Mouse (Mus musculus): ENCODE results near the gene Ndufa3. TPM values are rescaled to one million over a fixed set of nuclear protein-coding genes. Genes with fewer than 3 reads are reported as not detected.
"Not testable (repeated sequence)": the region's sequence is repeated elsewhere in the genome, so short reads cannot be mapped to it uniquely, and the experiment has no call there.

Gene Ndufa3
- total RNA-seq (2014; rRNA removed) (235 and 572 TPM in 2 replicates), polyA plus RNA-seq (2015; fragmentation: Nextera tagmentation; extraction: Ambion mirVana) (664 and 717 TPM in 2 replicates)

DNA sequence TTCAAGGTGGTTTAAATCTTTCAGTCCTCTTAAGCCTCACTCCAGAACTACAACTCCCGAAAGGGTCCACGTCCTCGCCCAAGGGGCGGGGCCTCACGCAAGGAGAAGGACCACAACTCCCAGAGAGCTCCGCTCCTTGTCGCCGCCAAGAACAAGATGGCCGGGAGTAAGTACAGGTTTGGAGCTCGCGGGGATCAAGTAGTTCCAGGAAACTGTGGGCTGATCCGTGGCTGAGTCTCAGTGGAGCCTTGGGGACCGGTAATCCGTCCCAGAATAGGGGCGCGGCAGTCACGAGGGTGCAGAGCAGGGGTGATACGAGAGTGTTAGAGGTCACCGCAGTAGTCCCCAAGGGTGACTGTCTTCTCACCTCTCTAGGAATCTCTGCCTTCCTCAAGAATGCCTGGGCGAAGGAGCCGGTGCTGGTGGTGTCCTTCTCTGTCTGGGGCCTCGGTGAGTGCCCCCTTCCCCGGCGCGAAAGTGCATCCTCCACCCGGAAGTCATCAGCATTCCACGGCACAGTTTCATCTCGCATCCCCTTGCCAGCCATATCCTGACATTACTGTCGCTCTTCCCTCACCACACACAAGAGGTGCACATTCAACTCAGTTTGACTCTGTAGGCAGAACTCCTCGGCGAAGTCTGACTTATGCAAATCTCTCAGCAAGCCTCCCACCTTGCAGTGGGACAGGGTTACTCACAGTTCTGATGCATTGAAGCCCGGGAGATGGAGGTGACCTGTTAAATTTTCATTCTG is at the start of gene Ndufa3:
TSS of gene Ndufa3 (plus strand) at position 132 of the 754 bp plus-strand sequence.
- 2% methylated on average over 32 of the region's 32 CpGs for WGBS
- TF ChIP-seq CTCF (IDR thresholded peaks at IDR 0.05; ENCODE audit: low read depth) = no peak; the same call in 1 of the 2 replicates
- no peaks in the 10 kb centered on the region for H3K9me3 ChIP-seq (ENCODE audit: low read length)
- H3K4me3 ChIP-seq (ENCODE audit: low read length) = peak within 1 kb of the TSS; percentile 86
- ATAC-seq (peak; percentile 96), DNase-seq (ENCODE audit: low spot score) (peak; percentile 97)
- H3K36me3 ChIP-seq (ENCODE audit: insufficient read depth, low read length) = peaks cover 14% of the 10 kb centered on the region; the same call in 1 of the 2 replicates
- H3K9ac ChIP-seq (replicated peaks; ENCODE audit: low read length) = peak within 1 kb of the TSS; percentile 86
- peak within 1 kb of the TSS; percentile 82 for H3K4me2 ChIP-seq (ENCODE audit: low read depth, low read length)
- H3K27me3 ChIP-seq (ENCODE audit: insufficient read depth, low read length) = no peaks in the 10 kb centered on the region
- H3K27ac ChIP-seq = peak within 1 kb of the TSS; percentile 87
- H3K4me1 ChIP-seq (ENCODE audit: insufficient read depth, low read length) = peaks cover 5% of the 10 kb centered on the region; the same call in 1 of the 2 replicates

DNA sequence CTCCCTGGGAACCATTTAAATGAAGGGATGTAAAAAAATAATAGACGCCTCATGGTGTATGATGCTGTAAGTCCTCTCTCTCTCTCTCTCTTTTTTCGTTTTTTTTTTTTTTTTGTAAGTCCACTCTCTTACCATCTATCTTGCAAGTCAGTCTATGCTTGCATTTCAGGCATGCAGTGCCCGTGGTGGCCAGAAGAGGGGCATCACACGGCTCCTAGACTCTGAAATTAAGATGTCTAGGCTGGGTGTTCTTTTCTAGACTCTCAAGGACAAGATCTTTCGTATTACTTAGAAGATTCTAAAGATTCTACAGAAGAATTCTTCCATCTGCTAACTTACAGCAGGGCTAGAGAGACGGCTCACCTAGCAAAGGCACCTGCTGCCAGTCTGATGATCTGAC is 47.4 kb upstream of the Ndufa3 start:
- Histone ChIP-seq H3K36me3 (ENCODE audit: insufficient read depth, low read length) (no peaks in the 10 kb centered on the region), H3K4me2 (ENCODE audit: low read depth, low read length) (no peak overlapping the region), H3K27ac (no peak overlapping the region), H3K4me3 (ENCODE audit: low read length) (no peak overlapping the region), H3K27me3 (ENCODE audit: insufficient read depth, low read length) (no peaks in the 10 kb centered on the region), H3K4me1 (ENCODE audit: insufficient read depth, low read length) (no peaks in the 10 kb centered on the region), H3K9me3 (ENCODE audit: low read length) (no peaks in the 10 kb centered on the region), H3K9ac (replicated peaks; ENCODE audit: low read length) (no peak overlapping the region)
- DNase-seq (ENCODE audit: low spot score) (no peak), ATAC-seq (no peak)
- WGBS = 71% methylated on average over 6 of the region's 6 CpGs
- no peak for TF ChIP-seq CTCF (IDR thresholded peaks at IDR 0.05; ENCODE audit: low read depth)

DNA sequence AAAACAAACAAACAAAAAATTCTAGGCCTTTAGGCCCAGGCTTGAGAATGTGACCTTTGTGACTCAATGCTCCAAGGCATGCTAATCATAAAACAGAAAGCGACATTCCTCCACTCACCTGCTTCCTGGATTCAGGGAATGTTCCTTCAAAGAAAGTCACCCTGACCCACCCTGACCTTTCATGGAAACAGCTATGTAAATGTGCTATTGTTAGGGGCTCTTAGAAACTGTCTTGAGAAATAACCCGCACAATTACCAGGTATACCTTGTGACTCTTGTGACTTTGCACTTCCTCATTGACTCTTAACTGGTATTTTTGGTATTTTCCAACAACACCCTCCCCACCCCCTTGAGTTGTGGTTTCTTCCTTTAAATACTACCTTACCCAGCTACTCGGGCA is 46.6 kb upstream of the Ndufa3 start:
- not testable (repeated sequence) for H3K27me3 ChIP-seq (ENCODE audit: insufficient read depth, low read length); DNase-seq (ENCODE audit: low spot score); H3K36me3 ChIP-seq (ENCODE audit: insufficient read depth, low read length); H3K9me3 ChIP-seq (ENCODE audit: low read length); H3K9ac ChIP-seq (replicated peaks; ENCODE audit: low read length); ATAC-seq; H3K27ac ChIP-seq; H3K4me2 ChIP-seq (ENCODE audit: low read depth, low read length); H3K4me3 ChIP-seq (ENCODE audit: low read length); H3K4me1 ChIP-seq (ENCODE audit: insufficient read depth, low read length)
- WGBS = 94% methylated on average over 3 of the region's 3 CpGs

DNA sequence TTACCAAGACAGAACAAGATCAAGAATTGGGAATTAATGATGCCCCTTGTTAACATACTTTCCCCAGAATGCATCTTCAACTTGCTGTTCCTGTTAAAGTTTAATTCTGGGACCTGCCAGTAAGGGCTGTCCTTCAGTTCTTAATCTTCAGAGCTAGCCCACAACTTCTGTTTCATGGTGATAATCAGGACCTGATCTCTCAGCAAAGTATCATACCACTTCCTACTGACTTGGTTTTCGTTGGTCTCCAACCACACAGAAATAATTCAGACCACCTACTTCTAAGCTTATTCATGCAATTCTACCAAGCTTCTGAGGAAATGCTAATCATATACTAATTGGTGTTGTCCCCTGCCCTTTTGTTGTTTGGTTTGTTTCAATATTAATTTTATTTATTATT is 45.3 kb upstream of the Ndufa3 start:
- Histone ChIP-seq H3K27me3 (ENCODE audit: insufficient read depth, low read length) (no peaks in the 10 kb centered on the region), H3K9ac (replicated peaks; ENCODE audit: low read length) (no peak overlapping the region), H3K27ac (no peak overlapping the region), H3K9me3 (ENCODE audit: low read length) (no peaks in the 10 kb centered on the region), H3K36me3 (ENCODE audit: insufficient read depth, low read length) (no peaks in the 10 kb centered on the region), H3K4me2 (ENCODE audit: low read depth, low read length) (no peak overlapping the region), H3K4me1 (ENCODE audit: insufficient read depth, low read length) (no peaks in the 10 kb centered on the region), H3K4me3 (ENCODE audit: low read length) (no peak overlapping the region)
- ATAC-seq (no peak), DNase-seq (ENCODE audit: low spot score) (no peak)
- TF ChIP-seq CTCF (IDR thresholded peaks at IDR 0.05; ENCODE audit: low read depth) = no peak
- 76% methylated on average over 1 of the region's 1 CpGs for WGBS

DNA sequence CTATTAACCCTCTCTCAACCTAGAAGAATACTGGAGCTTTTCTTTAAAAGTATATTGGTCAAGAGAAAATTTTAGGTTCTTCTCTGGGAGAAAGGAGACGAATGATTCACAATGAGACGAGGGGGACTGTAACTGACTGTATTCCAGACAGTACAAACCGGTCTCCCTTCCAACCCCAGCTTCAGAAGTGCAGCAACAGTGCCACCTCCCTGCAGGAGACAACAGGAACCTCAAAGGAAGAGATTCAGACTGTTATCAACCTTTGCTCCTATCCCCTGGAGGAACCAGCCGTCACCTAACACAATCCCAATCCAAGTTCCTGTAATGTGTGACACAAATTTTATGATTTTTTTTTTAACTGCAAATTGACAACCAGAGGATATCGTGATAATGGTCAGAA is 43.0 kb upstream of the Ndufa3 start:
- H3K9ac ChIP-seq (replicated peaks; ENCODE audit: low read length) = no peak overlapping the region
- no peak for DNase-seq (ENCODE audit: low spot score)
- no peak for ATAC-seq
- no peaks in the 10 kb centered on the region for H3K4me1 ChIP-seq (ENCODE audit: insufficient read depth, low read length)
- H3K9me3 ChIP-seq (ENCODE audit: low read length) = no peaks in the 10 kb centered on the region
- 63% methylated on average over 5 of the region's 5 CpGs for WGBS
- H3K27me3 ChIP-seq (ENCODE audit: insufficient read depth, low read length) = no peaks in the 10 kb centered on the region
- H3K27ac ChIP-seq = no peak overlapping the region
- H3K4me2 ChIP-seq (ENCODE audit: low read depth, low read length) = no peak overlapping the region
- H3K36me3 ChIP-seq (ENCODE audit: insufficient read depth, low read length) = no peaks in the 10 kb centered on the region
- no peak overlapping the region for H3K4me3 ChIP-seq (ENCODE audit: low read length)
- peak; percentile 28 for TF ChIP-seq CTCF (IDR thresholded peaks at IDR 0.05; ENCODE audit: low read depth)

DNA sequence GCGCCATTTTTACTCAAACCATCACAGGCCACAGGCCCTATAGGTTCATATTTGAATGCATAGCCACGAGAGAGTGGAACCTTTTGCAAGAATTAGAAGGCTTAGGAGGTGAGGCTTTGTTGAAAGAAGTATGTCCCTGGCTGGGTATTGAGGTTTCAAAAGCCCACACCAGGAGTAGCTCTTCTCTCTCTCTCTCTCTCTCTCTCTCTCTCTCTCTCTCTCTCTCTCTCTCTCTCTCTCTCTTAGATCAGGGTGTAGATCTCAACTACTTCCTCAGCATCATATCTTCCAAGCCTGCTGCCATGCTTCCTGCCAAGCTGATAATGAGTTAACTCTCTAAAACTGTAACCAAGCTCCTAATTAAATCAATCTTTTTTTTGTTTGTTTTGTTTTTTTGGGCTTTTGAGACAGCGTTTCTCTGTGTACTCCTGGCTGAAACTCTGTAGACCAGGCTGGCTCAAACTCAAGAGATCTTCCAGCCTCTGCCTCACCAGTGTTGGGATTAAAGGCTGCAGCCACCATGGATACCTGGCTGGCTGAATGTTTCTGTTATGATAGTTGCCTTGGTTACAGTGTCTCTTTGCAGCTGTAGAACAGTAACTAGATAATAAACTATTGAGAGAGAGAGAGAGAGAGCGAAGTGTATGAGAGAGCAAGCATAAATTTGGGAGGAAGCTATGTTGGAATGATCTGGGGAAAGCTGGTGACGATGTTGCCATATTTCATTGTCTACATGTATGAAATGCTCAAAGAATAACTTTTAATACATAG is 40.6 kb upstream of the Ndufa3 start:
- H3K4me3 ChIP-seq (ENCODE audit: low read length) = no peak overlapping the region
- no peak overlapping the region for H3K27ac ChIP-seq
- no peaks in the 10 kb centered on the region for H3K27me3 ChIP-seq (ENCODE audit: insufficient read depth, low read length)
- no peak for DNase-seq (ENCODE audit: low spot score)
- H3K4me1 ChIP-seq (ENCODE audit: insufficient read depth, low read length) = no peaks in the 10 kb centered on the region
- H3K4me2 ChIP-seq (ENCODE audit: low read depth, low read length) = no peak overlapping the region
- no peaks in the 10 kb centered on the region for H3K9me3 ChIP-seq (ENCODE audit: low read length)
- H3K9ac ChIP-seq (replicated peaks; ENCODE audit: low read length) = no peak overlapping the region
- no peaks in the 10 kb centered on the region for H3K36me3 ChIP-seq (ENCODE audit: insufficient read depth, low read length)
- TF ChIP-seq CTCF (IDR thresholded peaks at IDR 0.05; ENCODE audit: low read depth) = no peak
- ATAC-seq = no peak
- WGBS = 78% methylated on average over 5 of the region's 5 CpGs

Data from hindbrain, postnatal 0 days (tissue).